Mouse (Mus musculus) left cerebral cortex, postnatal 14 days (tissue): ENCODE results near the gene Cluap1. TPM values are rescaled to one million over a fixed set of nuclear protein-coding genes. Genes with fewer than 3 reads are reported as not detected.
A peak's percentile ranks its signal among the peaks of the same experiment; 100 is the strongest.

Source experiments
- DNase-seq, 2 experiments: peaks; one replicate each; pipeline ENCODE4 v3.0.0; 2021 to 2022; ENCODE audit warnings: low spot score in 2 of 2, mixed read lengths in 1 of 2
- intact Hi-C: fragments of 180-260 bp; cut with DNase I; formaldehyde crosslinking; loops from one replicate; pipeline ENCODE4 v1.15.1; 2025
- long read RNA-seq, 2 experiments: library from polyadenylated mRNA; stranded (forward); transcript quantifications; one replicate each; pipeline ENCODE4 v2.0.0; 2021
- total RNA-seq, 2 experiments: library from RNA; stranded (reverse); gene quantifications; 2 replicates each; pipeline ENCODE4 v1.2.3; 2021

Gene Cluap1
- 10 to 100 TPM; 29.7 TPM for total RNA-seq
- long read RNA-seq, experiment 1, transcript Cluap1-201 (12 exons, 1,779 nt) = major isoform, 15 of 33 reads
- long read RNA-seq, experiment 1, partial matches to known transcripts = 2 of 33 reads
- long read RNA-seq, experiment 1, other reads (novel, unspliced or antisense) = 16 of 33 reads
- long read RNA-seq, experiment 2, transcript Cluap1-201 (12 exons, 1,779 nt) = major isoform, 8 of 36 reads
- long read RNA-seq, experiment 2, partial matches to known transcripts = 3 of 36 reads
- long read RNA-seq, experiment 2, other reads (novel, unspliced or antisense) = 25 of 36 reads

- DNase-seq = peak; percentile 95 to 96
- intact Hi-C loops = loop anchor here (1.0 to 10.0 kb wide), 2 partner anchors 24 to 164 kb away; partner anchors contain the start of genes Gm20695, Zfp263 and Zfp597
Measured at GRCm38 (mm10) chr16:3908537-3909111, at the start of gene Cluap1, which contains the start of gene 1700037C18Rik. TSS of gene Cluap1 (plus strand) at chr16:3908801. TSS of gene 1700037C18Rik (minus strand) at chr16:3908689.

DNA sequence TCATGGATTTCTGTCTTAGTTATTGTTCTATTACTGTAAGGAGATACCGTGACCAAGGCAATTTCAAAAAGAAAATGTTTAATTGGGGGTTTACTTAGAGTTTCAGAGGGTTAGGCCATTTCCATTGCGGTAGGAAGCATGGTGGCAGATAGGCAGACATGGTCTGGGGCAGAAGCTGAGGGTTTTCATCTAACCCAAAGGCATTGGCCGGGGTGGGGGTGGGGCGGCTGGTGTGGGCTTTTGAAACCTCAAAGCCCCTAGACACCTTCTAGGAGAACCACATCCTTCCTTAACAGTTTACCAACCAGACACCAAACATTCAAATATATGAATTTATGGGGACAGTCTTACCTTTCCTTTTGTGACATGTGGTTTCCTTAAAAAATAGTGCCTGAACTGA is 49.3 kb upstream of the Cluap1 start:
- intact Hi-C loops = no loop called here
- DNase-seq = no peak

DNA sequence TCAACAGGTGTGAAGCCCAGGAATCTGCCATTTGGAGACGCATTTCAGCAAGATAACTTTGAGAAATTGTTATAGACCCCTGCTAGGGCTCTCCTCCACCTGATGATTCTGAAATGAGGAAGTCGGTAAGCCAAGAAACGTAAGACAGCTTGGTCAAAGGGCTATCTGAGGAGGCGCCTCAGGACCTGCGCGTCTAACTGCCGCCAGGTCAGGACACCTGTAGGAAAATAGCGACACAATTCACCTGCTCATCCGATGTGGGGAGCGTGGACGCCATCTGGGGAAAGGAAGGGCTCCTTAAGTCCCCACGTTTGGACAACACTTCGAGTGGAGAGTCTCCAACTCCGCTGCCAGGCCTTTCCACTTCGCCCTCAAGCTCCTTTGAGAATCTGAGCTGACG is 36.8 kb upstream of the Cluap1 start:
- no peak for DNase-seq
- intact Hi-C loops = no loop called here

DNA sequence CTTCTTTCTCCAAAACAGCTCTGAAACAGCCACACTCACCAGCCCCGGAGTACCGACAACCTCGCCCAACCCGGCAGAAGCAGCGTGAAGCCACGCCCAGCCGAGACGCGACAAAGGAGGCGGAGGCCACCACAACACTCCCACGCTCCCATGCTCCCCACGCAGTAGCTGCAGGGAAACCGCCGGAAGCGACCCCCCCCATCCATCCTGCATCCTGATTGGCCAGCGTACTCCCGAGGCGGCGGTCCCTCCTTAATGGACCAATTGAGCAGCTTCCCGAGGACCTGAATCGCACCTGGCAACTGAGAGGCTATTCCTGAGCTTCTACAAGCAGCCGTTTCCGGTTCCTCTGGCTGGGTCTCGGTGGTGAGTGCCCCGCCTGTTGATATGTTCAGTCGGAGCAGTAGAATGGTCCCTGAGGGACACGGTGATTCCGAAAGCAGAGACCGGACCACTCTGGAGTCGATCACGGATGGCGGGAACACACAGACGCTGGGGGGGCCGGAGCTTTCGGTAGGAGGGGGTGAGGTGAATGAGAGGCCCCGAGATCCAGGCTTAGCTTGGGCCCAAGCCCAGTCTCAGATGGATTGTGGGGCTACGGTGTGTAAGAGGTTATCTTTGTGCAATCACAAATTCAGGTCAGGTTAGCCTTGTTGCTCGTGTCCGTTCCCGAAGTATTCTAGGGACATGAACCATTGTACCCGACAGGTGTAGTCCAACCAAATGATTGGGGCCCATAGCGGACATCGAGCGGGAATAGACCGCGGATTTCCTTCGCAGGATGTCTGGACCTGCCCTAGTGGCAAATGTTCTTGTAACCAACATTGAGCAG is 36.2 kb upstream of the Cluap1 start, which contains the start of gene Naa60:
TSS of gene Naa60 (plus strand) at position 160 of the 832 bp plus-strand sequence.
- intact Hi-C loops = no loop called here

GRCm38 (mm10) chr16:3876346-3876745 is 32.3 kb upstream of the Cluap1 start:
- no peak for DNase-seq
- intact Hi-C loops = no loop called here

More for the DNA sequence above, 36.2 kb upstream of the Cluap1 start, which contains the start of gene Naa60:
- peak; percentile 89 to 93 for DNase-seq

DNA sequence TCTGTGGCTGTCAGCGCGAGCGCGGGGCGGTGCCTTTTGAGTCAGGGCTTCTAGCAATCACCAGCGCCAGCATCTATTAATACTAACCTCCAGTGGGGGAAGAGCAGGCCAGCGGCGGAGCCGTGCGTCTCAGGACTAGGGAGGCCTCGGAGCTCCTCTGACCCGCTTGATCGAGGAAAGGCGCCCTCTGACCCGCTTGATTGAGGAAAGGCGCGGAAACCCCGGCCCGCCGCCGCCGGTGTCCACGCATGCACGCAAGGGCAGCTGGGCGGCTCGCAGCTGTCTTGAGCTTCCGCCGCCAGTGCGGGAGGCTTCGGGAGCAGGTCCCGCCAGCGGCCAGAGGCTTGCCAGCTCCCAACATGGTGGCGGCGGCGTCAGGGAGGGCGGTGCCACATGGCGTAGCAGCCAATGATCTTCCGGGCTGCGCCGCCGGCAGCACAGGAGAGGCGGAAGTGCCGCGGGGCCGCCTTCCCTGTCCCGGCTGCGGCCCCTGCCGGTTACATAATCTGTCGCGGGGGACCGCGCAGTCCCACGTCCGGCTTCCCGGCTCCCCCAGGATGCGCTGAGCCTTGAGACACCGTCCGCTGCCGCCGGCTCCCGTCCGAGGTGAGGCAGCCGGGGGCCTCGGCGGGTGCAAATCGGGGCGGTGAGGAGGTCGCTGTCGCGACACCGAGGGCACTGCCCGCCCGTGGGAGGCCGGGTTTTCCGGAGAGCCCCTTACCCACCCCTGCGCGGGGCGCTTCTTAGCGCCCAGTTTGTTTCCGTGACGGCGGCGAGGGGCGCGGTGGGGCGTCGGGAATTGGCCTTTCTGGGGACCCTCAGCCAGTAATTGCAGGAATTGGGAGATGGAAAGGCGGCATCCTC is 24.2 kb upstream of the Cluap1 start, which contains the start of the genes Zfp597 and Gm20695:
TSS of gene Zfp597 (minus strand) at position 361 of the 864 bp plus-strand sequence.
TSS of gene Gm20695 (plus strand) at position 448 of the 864 bp plus-strand sequence.
- peak; percentile 92 to 96 for DNase-seq
- intact Hi-C loops = loop anchor here (1.0 kb wide), 1 partner anchor 24 kb away; the partner anchor contains the start of genes 1700037C18Rik and Cluap1

- DNase-seq = no peak
- intact Hi-C loops = no loop called here
Measured at GRCm38 (mm10) chr16:3885065-3885670, 23.4 kb upstream of the Cluap1 start.

- intact Hi-C loops = no loop called here
- DNase-seq = peak in 1 of 2 experiments; percentile 54
Measured at GRCm38 (mm10) chr16:3891621-3892295, 16.8 kb upstream of the Cluap1 start.

GRCm38 (mm10) chr16:3893739-3894138 is 14.9 kb upstream of the Cluap1 start:
- intact Hi-C loops = no loop called here
- DNase-seq = no peak

- intact Hi-C loops = no loop called here
- no peak for DNase-seq
Measured at GRCm38 (mm10) chr16:3895173-3895792, 13.3 kb upstream of the Cluap1 start.

GRCm38 (mm10) chr16:3896046-3896445 is 12.6 kb upstream of the Cluap1 start:
- intact Hi-C loops = no loop called here
- DNase-seq = no peak

GRCm38 (mm10) chr16:3896553-3896952 is 12.0 kb upstream of the Cluap1 start:
- no peak for DNase-seq
- intact Hi-C loops = no loop called here

GRCm38 (mm10) chr16:3907471-3907870 is 1.1 kb upstream of the Cluap1 start:
- intact Hi-C loops = loop anchor here (10.0 kb wide), 1 partner anchor 163 kb away; the partner anchor contains the start of gene Zfp263
- DNase-seq = no peak

GRCm38 (mm10) chr16:3909118-3909517 is 517 bp downstream of the Cluap1 start:
- intact Hi-C loops = loop anchor here (10.0 kb wide), 1 partner anchor 164 kb away; the partner anchor contains the start of gene Zfp263
- no peak for DNase-seq

GRCm38 (mm10) chr16:3920756-3921155 is 12.2 kb downstream of the Cluap1 start:
- DNase-seq = no peak
- intact Hi-C loops = loop anchor here (5.0 kb wide), 1 partner anchor 62 kb away; no protein-coding TSS in a partner anchor

- intact Hi-C loops = loop anchor here (5.0 kb wide), 1 partner anchor 59 kb away; no protein-coding TSS in a partner anchor
- no peak for DNase-seq
Measured at GRCm38 (mm10) chr16:3923515-3923914, 14.9 kb downstream of the Cluap1 start.

DNA sequence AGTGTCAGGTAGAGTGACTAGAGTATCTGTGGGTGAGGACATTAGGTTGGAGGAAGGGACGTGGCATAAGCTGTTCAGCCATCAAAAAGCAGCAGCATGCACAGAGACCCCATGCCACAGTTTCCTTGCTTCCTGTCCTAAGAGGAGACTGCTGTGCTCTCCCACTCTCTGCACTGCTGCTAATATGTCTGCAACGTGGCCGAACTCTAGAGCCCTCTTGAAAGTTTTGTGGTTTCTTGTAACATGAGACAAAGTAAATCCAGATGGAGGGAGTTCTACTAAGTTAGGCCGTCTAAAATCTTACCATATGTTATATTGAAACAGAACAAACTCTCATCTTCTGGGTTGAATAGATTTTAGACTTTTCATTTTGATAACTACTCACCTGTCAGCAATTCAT is 15.4 kb downstream of the Cluap1 start:
- intact Hi-C loops = loop anchor here (5.0 kb wide), 1 partner anchor 58 kb away; no protein-coding TSS in a partner anchor
- DNase-seq = no peak
